Mouse (Mus musculus) monocyte, adult 59 days (primary cell): ENCODE data around the gene Wbp2nl. TPM values are rescaled to one million over a fixed set of nuclear protein-coding genes. Genes with fewer than 3 reads are reported as not detected.

Experiments
- total RNA-seq, 2 experiments: library from RNA; stranded (reverse); gene quantifications; one replicate each; pipeline ENCODE4 v1.2.4; 2023

Gene Wbp2nl
- total RNA-seq, result not detected

GRCm38 (mm10) chr15:82298764-82299561, at the start of gene Wbp2nl:
Wbp2nl (plus strand) TSS chr15:82298954.

GRCm38 (mm10) chr15:82252097-82252496, 46.7 kb upstream of the Wbp2nl start, which contains the start of gene 1500009C09Rik:
1500009C09Rik (plus strand) TSS chr15:82252397.

GRCm38 (mm10) chr15:82274593-82274926, 24.2 kb upstream of the Wbp2nl start, which contains the start of gene Sept3:
Sept3 (plus strand) TSS chr15:82274893.

DNA sequence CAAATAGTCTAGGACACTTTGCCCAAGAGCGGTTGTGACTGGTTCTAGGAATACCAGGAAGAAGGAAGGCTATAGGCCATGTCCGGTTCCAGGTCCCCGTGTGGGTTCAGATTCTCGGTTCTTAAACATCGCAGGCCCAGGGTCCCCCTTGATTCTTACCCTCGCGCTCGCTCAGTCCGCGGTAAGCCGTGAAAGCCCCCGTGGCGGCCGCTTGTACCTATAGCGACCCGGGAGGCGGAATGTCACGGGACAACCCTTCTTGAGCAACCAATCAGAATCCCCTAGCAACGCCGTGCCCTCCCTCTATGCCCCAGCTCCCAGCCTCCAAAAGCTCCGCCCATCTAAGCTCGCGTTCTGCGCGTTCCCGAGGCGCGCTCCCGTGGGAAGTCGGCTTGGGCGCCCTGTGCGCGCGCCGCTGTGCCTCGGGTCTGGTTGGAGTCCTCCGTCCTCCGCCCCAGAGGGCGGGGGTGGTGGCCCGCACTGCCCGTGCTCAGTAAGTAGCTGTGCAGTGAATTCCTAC, 39.9 kb downstream of the Wbp2nl start, which contains the start of the genes Naga, Pheta2 and Smdt1:
Naga (minus strand) TSS at position 333 of the 520 bp plus-strand sequence.
Pheta2 (plus strand) TSS at position 350 of the 520 bp plus-strand sequence.
Smdt1 (plus strand) TSS at position 367 of the 520 bp plus-strand sequence.

DNA sequence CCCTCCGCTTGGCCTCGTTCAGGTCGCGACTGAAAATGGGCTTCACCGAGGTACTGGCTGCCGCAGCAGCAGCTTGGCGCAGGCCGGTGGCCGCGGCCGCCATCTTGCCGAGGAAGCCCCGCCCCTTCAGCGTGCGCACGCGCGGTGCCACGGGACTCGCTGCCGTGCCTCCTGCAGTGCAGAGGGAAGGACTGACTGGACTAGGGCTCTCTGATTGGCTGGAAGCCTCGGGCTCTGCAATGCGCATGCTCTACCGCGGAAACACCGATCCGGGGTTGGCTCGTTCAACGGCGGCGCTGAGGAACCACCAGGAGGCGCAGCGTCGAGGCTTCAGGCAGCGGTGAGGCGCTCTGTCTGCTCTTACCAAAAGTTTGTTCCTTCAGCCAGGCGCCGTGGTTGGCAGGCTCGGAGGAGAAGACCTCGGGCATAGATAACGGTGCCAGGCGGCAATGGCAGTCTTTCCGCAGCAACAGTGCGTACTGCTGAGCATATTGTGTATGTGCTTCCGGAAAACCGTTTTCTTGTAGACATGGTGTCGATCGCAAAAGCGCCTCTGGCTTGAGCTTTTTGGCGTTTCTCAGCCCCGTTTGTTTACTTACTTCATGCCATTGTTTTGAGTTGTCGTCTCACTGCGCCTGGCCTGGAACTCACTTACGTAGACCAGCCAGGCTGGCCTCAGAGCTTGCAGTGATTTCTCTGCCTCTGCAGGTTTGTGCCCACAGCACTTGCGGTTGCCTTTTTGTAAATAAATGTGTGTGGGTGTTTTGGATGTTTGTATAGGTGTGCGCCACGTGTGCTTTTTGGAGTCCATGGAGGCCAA, 55.6 kb downstream of the Wbp2nl start, which contains the start of gene Ndufa6:
Ndufa6 (minus strand) TSS at position 197 of the 820 bp plus-strand sequence.

Other genes starting within 250 kb of the Wbp2nl start
- not detected for gene 4930407I10Rik, start 239.8 kb upstream of the Wbp2nl start, total RNA-seq
- not detected for gene Mei1, start 229.0 kb upstream of the Wbp2nl start, total RNA-seq
- gene Ccdc134, start 171.0 kb upstream of the Wbp2nl start, total RNA-seq, result 10 to 100 TPM; 29.5 to 50.0 TPM
- 100 to 1,000 TPM; 136 to 148 TPM for gene Srebf2, start 151.8 kb upstream of the Wbp2nl start, total RNA-seq
- gene Shisa8, start 86.1 kb upstream of the Wbp2nl start, total RNA-seq, result not detected
- 1 to 10 TPM; 1.2 to 1.8 TPM for gene Tnfrsf13c, start 74.6 kb upstream of the Wbp2nl start, total RNA-seq
- gene Cenpm, start 54.2 kb upstream of the Wbp2nl start, total RNA-seq, result 1 to 10 TPM in 1 of 2 experiments, not detected in 1; 2.2 TPM
- gene 1500009C09Rik, start 46.6 kb upstream of the Wbp2nl start, total RNA-seq, result not detected
- gene Sept3, start 24.1 kb upstream of the Wbp2nl start, total RNA-seq, result under 1 TPM in 1 of 2 experiments, not detected in 1; 0.43 TPM
- 100 to 1,000 TPM; 243 to 249 TPM for gene Naga, start 40.0 kb downstream of the Wbp2nl start, total RNA-seq
- 1 to 10 TPM; 2.3 to 3.2 TPM for gene Pheta2, start 40.0 kb downstream of the Wbp2nl start, total RNA-seq
- 100 to 1,000 TPM; 114 TPM for gene Smdt1, start 40.0 kb downstream of the Wbp2nl start, total RNA-seq
- 100 to 1,000 TPM; 142 to 143 TPM for gene Ndufa6, start 55.4 kb downstream of the Wbp2nl start, total RNA-seq
- gene Cyp2d22, start 81.3 kb downstream of the Wbp2nl start, total RNA-seq, result 1 to 10 TPM; 1.6 to 3.1 TPM
- not detected for gene Cyp2d11, start 95.1 kb downstream of the Wbp2nl start, total RNA-seq
- not detected for gene Cyp2d10, start 108.2 kb downstream of the Wbp2nl start, total RNA-seq
- not detected for gene Cyp2d9, start 134.5 kb downstream of the Wbp2nl start, total RNA-seq